Mouse (Mus musculus) CH12F3 (cell line): ENCODE measurements at regions not wholly inside any gene's neighbourhood (a gene's known extent, or its start where the extent isn't known, plus 50 kb on each side); places are given as distances from the start of the nearest gene placed in this dataset.

Source experiments
- in situ Hi-C: fragments of 300-500 bp; cut with MboI; formaldehyde crosslinking; loops from 2 replicates; pipeline ENCODE4 v1.14.3; 2020; ENCODE audit warnings: low sequenced_read_pairs

DNA sequence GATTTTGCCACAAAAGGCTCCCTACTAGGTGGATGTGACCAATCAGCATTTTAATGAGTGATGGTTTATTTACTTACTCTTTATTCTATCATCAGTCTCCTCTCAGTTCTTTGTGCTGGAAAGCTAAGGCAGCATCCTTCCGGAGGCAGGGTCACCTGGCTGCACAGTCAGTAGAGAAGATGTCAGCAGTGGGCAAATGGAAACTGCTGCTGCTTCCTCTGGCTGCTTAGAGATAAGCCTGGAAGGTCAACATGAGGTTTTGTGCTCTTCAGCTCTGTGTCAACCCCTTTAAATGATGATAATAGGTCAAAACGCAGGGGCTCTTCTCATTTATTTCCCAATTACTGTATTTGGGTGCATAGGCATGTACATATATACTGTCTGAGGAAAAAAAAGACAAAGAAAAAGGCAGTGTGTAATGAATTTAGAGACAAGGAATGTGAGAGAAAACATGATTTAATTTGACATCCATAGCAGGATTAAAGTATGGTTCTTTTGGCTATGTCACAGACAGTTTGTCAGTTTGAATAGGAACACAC lies 1106.1 kb downstream of the Adgrl3 start:
- in situ Hi-C loops = no loop called here

GRCm38 (mm10) chr5:82142063-82142462 lies 1122.1 kb downstream of the Adgrl3 start:
- in situ Hi-C loops = no loop called here
